Mouse (Mus musculus): ENCODE data around the gene Ang5.
"Not testable (repeated sequence)": the region's sequence is repeated elsewhere in the genome, so short reads cannot be mapped to it uniquely, and the experiment has no call there.

Ang5 gene

GRCm38 (mm10) chr14:43956769-43957168 lies at the start of gene Ang5:
Gene Ang5, plus strand, starts transcription at chr14:43957069.
- not testable (repeated sequence) for DNase-seq (ENCODE audit: low spot score in 2 of 2)

- not testable (repeated sequence) for DNase-seq (ENCODE audit: low spot score in 2 of 2)
Observed at GRCm38 (mm10) chr14:43918214-43918613, 38.7 kb upstream of the Ang5 start.

DNA sequence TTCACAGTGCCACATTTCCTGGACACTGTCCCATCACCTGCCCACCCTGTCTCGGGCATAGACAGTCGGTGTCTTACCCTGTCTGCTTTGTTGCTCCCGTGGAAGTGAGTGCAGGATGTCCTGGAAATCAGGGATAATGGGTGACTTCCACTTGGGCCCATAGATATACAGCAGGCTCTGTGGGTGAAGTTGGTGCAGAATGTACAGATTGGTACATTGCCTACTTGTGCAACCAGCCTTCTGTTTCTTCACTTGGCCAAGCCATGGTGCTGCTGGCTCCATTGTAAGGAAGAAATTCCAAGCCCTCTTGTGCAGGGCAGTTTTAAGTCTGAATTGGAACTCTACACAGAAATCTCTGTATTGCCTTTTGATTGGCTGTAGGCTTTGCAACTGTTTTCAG lies 33.4 kb upstream of the Ang5 start, which contains the start of gene Ear10:
TSS of gene Ear10 (minus strand) at position 101 of the 400 bp plus-strand sequence.
- not testable (repeated sequence) for DNase-seq (ENCODE audit: low spot score in 2 of 2)

DNA sequence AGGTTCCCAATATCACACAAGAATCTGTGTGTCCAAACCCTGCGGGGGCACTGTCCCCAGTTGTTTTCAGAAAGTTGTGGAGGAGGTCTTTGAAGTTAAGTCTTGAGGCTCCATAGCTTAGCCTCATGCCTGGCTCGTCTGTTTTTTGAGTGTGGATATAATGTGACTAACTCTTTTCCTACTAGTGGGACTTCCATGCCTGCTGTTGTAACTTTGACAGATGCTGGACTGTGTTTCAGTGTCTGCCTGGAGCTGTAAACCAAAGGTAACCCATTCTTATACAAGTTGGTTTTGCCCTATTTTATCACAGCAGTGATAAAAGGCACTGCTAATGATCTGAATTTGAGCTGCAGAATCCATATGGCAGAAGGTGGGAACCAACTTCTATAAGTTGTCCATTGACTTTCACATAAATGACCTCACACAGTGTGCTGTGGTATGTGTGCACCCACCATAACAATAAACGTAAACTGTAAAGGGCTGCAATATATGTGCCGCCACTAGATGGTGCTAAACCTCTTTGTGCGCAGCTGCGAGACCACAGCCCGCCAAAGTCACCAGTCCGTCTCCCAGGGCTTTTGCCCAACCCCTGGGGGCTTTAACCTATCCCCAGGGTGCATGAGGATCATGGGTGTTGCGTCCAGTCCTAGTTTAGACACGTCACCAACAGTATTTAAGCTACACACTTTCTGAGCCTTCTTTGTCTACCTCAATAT lies 32.0 kb upstream of the Ang5 start, which contains the start of gene Gm8113:
TSS of gene Gm8113 (plus strand) at position 703 of the 716 bp plus-strand sequence.
- peak; percentile 63 to 74 for DNase-seq (ENCODE audit: low spot score in 2 of 2)

DNA sequence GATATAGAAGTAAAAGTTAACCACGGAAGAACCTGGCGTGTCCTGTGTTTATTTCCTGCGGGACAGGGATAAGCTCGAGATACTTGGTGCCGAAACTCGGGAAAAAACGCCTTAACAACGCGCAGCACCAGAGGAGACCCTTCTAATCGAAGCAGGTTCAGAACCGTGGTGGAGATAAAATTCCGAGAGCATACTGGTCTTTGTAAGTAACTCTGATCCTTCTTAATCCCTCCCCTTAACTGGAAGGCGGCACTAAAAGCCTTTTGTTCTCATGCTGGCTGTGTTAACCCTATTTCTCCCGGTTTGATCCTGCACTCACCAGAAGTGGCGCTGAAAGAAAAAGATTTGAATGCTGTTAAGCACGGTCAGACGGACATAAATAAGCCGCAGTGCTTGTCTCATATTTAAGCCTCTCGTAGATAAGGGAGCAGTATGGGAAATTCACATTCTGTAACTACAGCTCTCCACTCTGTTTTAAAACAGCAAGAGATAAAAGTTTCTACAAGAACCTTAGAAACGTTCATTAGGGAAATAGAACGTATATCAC lies 31.4 kb upstream of the Ang5 start:
- DNase-seq (ENCODE audit: low spot score in 2 of 2): peak in 1 of 2 experiments; percentile 1

DNA sequence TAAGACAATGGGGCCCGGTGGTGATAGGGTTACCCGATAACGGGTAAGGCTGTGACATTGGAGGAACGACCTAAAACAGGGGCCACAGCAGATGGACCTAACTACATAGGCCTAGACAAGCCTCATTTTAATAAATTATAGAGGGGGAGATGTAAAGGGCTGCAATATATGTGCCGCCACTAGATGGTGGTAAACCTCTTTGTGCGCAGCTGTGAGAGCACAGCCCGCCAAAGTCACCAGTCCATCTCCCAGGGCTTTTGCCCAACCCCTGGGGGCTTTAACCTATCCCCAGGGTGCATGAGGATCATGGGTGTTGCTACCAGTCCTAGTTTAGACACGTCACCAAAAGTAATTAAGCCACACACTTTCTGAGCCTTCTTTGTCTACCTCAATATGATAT lies 23.9 kb upstream of the Ang5 start:
- DNase-seq (ENCODE audit: low spot score in 2 of 2): peak; percentile 35 to 42

GRCm38 (mm10) chr14:43933399-43933798 lies 23.5 kb upstream of the Ang5 start:
- DNase-seq (ENCODE audit: low spot score in 2 of 2): not testable (repeated sequence)

DNA sequence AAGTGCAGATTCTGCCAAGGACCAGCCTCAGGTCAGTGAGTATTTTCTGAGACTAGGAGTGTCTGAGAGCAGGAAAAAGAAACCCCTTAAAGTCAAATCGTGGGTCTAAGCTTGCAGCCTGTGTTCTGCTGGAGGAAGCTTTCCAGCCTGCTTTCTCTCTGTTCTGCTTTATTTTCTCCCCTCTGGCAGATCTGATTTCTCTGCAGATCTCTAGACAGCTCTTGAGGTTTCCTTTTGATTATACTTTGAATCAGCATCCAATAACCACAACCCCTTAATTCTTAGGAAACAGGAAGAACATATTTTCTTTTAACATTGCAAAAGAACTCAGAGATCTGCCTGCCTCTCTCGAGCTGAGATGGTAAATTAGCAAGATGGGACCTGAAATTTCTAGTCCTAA lies 3.5 kb upstream of the Ang5 start:
- not testable (repeated sequence) for DNase-seq (ENCODE audit: low spot score in 2 of 2)

- DNase-seq (ENCODE audit: low spot score in 2 of 2): not testable (repeated sequence)
Observed at GRCm38 (mm10) chr14:43955074-43955473, 1.8 kb upstream of the Ang5 start.

GRCm38 (mm10) chr14:43983454-43983853 lies 26.6 kb downstream of the Ang5 start:
- no peak for DNase-seq (ENCODE audit: low spot score in 2 of 2)

DNA sequence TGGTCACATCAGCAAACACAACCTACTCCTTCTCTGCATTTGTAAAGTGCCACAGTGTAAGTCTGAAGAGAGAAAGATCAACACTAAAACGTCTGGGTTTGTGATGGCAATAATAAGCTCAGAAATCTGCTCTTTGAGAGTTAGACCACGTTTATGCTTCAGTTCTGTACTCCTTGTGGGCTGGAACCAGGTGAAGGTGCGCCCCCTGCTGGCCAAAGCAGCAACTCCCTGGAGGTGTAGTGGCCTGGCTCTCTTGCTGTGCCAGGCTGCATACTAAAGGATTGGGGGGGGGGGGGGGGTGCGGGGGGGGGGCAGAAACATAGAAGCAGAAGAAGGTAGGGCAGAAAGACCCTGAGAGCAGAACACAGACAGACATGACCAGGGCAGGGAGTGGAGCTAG lies 27.0 kb downstream of the Ang5 start:
- DNase-seq (ENCODE audit: low spot score in 2 of 2): peak; percentile 29 to 57

GRCm38 (mm10) chr14:43986147-43986546 lies 29.3 kb downstream of the Ang5 start:
- no peak for DNase-seq (ENCODE audit: low spot score in 2 of 2)

DNA sequence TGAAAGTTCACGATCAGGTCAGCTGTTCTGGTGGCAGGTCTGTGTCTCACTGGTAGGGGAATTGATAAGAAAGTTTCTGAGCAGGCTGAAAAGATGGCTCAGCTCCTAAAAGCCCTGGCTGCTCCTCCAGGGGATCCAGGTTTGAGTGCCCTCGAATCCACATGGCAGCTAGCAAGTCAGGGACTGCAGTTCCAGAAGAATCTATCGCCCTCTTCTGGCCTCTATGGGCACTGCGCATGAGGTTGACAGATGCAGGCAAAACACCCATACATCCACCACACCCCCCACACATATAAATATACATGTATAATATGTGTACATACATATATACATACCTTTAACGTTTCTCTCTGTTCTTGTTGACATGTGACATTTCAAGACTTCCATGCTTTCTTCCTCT lies 30.5 kb downstream of the Ang5 start:
- DNase-seq (ENCODE audit: low spot score in 2 of 2): peak; percentile 83 to 85

GRCm38 (mm10) chr14:43998455-43999000 lies 41.7 kb downstream of the Ang5 start:
- not testable (repeated sequence) for DNase-seq (ENCODE audit: low spot score in 2 of 2)

DNA sequence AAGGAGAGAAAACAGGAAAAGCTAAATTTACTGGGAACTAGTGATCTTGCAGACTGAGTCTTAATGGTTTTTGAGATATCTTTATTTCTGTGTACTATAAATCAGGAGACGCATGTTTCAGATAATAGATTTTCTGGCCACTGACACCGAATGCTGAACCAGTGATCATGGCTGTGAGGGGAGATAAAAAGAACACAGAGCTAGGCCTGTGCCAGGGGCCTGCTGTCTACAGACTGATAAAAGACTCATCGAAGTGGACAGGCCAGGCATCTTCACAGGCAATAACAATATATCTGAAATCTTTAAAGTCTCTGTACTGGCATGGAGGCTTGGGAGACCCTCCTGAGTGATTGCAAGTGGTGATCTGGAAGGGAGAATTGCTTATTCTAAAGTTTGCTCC lies 44.7 kb downstream of the Ang5 start:
- no peak for DNase-seq (ENCODE audit: low spot score in 2 of 2)

DNA sequence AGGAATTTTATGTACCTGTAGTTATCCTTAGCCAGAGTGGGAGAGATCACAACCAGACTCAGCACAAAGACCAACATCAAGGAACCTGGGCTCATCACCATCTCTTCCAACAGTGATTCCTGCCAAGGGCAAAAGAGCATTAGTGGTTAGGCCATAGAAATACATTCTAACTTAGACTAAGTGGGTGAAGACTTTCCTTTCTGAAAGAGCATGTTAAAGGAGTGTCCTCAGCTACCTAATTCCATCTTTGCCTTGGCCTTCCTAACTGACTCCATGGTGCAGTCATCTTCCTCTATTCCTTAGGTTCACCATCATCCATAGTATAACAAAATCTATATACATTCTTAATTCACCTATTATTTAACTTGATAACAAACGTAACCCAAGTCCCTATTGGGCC lies 45.3 kb downstream of the Ang5 start, which contains the start of gene Ang6:
TSS of gene Ang6 (minus strand) at position 101 of the 400 bp plus-strand sequence.
- no peak for DNase-seq (ENCODE audit: low spot score in 2 of 2)

DNA sequence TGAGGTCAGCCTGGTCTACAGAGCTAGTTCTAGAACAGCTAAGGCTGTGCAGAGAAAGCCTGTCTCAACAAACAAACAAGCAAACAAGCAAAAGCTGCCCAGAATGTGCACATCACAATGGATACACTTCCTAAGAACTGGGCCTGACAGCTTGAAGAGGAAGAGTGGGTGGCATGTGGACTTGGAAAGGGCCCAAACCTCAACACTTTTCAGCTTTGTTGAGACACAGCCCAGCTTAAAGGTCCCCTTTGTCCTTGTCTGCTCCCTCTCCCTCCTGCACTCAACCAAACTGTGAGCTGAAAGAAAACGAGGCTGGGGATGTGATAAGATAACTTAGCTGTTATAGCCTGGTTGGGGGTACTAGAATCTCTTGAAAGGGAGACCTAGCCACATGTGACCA lies 51.2 kb downstream of the Ang5 start:
- DNase-seq (ENCODE audit: low spot score in 2 of 2): not testable (repeated sequence)

DNA sequence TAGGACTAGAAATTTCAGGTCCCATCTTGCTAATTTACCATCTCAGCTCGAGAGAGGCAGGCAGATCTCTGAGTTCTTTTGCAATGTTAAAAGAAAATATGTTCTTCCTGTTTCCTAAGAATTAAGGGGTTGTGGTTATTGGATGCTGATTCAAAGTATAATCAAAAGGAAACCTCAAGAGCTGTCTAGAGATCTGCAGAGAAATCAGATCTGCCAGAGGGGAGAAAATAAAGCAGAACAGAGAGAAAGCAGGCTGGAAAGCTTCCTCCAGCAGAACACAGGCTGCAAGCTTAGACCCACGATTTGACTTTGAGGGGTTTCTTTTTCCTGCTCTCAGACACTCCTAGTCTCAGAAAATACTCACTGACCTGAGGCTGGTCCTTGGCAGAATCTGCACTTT lies 52.8 kb downstream of the Ang5 start:
- not testable (repeated sequence) for DNase-seq (ENCODE audit: low spot score in 2 of 2)
